Mouse (Mus musculus) Patski (cell line): ENCODE measurements around the gene Eif5a. TPM values are rescaled to one million over a fixed set of nuclear protein-coding genes. Genes with fewer than 3 reads are reported as not detected.

ENCODE experiments used
- ATAC-seq: fragments of 100-300 bp; one replicate; pipeline ENCODE4 v1.8.0; 2021
- CTCF ChIA-PET: fragments of 350-600 bp; sonication (Branson Sonifier 250); formaldehyde crosslinking; loops from one replicate; lab custom pipeline; 2022; ENCODE audit warnings: inconsistent platforms; lab: Charles Lee
- POLR2A ChIA-PET: fragments of 350-600 bp; sonication (Branson Sonifier 250); formaldehyde crosslinking; loops from one replicate; lab custom pipeline; 2022; ENCODE audit warnings: antibody characterized with exemption, inconsistent platforms; lab: Charles Lee
- DNase-seq: peaks from one replicate; pipeline ENCODE4 v3.0.0-alpha.2; 2011; ENCODE audit warnings: low read depth, low spot score
- H3K27me3 ChIP-seq: fragments of 371-371 bp; one replicate; pipeline ENCODE4 v1.5.1; 2021
- CTCF ChIP-seq: fragments of 100-300 bp; IDR thresholded peaks from one replicate; pipeline ENCODE4 v1.5.1; 2021
- in situ Hi-C: fragments of 300-500 bp; cut with MboI; formaldehyde crosslinking; loops from 3 replicates; pipeline ENCODE4 v1.11.1; 2018; ENCODE audit warnings: low pct_unique_long_range_greater_than_20kb, mixed read lengths
- polyA plus RNA-seq: library from polyadenylated mRNA; unstranded; gene quantifications from one replicate; pipeline ENCODE4 v1.2.3, GENCODE M21; 2021

The Eif5a gene
- polyA plus RNA-seq, result 768 TPM

DNA sequence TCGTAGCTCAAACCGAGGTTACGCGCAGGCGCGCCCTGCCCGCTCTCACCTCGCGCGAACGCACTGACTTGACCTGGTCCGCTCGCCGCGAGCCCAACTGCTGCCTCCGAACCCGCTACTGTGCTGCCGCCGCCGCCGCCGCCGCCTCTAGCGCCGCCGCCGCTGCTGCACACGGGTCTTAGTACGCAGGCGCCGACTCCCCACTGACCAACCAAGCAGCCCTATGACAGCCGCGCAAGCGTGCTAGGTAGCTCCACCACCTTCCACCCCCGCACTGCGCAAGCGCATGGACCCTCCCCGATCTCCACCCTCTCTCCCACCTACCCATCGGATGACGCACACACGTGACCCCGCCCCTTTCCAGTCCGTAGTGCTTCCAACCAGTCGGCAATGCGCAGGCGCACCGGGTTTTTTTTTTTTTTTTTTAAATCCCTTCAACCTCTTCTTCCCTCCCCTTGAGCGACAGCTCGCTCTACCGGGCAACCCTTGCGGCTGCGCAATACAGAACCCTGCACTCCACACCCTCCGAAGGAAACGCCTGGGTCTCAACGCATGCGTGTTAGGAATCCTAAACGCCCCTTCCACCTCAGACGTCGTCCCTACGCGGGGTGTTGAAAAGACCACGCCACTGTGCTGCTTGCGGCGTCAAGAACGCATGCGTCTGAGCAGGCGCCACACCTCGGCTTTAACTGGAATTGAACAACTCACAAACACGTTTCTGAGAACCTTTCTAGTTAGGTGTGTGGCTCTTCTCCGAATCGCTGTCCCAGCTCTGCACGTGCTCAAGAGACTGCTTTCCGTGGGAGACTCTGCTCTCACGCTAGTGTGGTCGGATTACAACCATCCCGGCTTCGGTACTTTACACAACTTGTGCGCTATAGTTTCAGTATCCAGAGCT is at the start of gene Eif5a:
Gene Eif5a (minus strand): TSS at position 845 of the 898 bp plus-strand sequence.
- ATAC-seq (peak; percentile 71), DNase-seq (peak; percentile 99)
- in situ Hi-C loops, result no loop called here
- CTCF ChIA-PET, result interaction anchor here (0.9 to 6.0 kb wide), 3 partner anchors 12 to 40 kb away, joined by 3 to 43 read pairs (median 3); no protein-coding TSS in a partner anchor
- TF ChIP-seq CTCF, result no peak
- H3K27me3 ChIP-seq, result no peaks in the 10 kb centered on the region
- POLR2A ChIA-PET, result interaction anchor here (0.6 to 2.6 kb wide), 6 partner anchors 15 to 734 kb away, joined by 3 to 7 read pairs (median 4); partner anchors contain the start of genes 2810408A11Rik and Neurl4

DNA sequence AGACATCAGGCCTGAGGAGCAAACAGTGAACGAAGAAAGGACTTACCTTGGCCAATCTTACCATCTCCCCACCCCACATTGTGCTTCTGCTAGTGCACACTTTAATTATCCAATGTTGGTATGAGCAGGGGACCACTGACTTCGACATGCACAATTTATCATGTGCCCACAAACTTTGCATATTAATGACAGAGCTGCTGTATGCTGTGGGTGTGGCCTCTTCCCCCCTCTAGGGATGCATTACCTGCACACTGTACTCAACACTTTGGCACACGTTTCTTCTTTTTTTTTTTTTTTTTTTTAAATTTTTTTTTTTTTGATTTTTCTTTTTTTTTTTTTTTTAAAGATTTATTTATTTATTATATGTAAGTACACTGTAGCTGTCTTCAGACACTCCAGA is 49.0 kb upstream of the Eif5a start:
- ChIA-PET CTCF (interaction anchor here (1.2 kb wide), 1 partner anchor 22 kb away, joined by 3 read pairs; the partner anchor contains the start of gene Slc2a4), POLR2A (interaction anchor here (0.6 kb wide), 1 partner anchor 98 kb away, joined by 3 read pairs; no protein-coding TSS in a partner anchor)
- H3K27me3 ChIP-seq, result no peaks in the 10 kb centered on the region
- no peak for ATAC-seq
- no peak for DNase-seq
- TF ChIP-seq CTCF, result no peak
- in situ Hi-C loops, result no loop called here

DNA sequence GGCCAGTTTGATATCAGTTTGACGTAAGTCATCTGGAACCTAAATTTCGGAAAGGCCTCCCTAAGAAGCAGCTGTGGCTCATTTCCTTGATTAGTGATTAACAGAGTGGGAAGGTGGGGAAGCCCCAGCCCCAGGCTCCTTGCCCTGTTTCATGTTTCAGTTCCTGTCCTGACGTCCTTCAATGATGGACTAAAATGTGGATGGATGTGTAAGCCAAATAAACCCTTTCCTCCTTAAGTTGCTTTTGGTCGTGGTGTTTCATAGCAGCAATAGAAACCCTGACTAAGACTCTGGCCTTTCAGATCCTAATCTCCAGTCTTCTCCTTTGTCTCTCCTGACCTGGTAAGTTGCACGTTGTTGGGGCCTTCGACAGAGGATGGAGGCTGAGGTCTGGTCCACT is 48.5 kb upstream of the Eif5a start:
- no peak for TF ChIP-seq CTCF
- DNase-seq, result no peak
- no peak for ATAC-seq
- no peaks in the 10 kb centered on the region for H3K27me3 ChIP-seq
- POLR2A ChIA-PET, result no interaction called here
- in situ Hi-C loops, result no loop called here
- CTCF ChIA-PET, result interaction anchor here (1.2 kb wide), 1 partner anchor 22 kb away, joined by 3 read pairs; the partner anchor contains the start of gene Slc2a4

DNA sequence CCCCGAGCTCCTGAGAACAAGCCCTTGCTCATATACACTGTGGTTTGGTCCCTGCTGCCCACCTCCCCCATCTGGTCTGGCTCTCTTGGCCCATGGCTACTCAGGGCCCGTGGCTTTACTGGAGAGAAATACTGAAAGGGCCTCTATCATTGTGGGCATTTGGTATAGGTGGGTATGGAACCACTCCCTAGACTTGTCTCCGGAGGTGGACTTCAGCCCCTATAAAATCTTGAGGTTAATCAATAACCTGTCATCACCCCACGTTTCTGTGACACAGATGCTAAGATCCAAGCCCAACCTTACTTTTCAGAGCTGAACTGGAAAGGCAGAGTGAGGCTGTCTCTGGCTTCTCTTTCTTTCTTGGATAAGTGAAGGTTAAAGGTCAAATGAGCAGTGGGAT is 47.0 kb upstream of the Eif5a start:
- ATAC-seq (no peak), DNase-seq (no peak)
- peaks cover 5% of the 10 kb centered on the region for H3K27me3 ChIP-seq
- in situ Hi-C loops, result no loop called here
- CTCF ChIA-PET, result no interaction called here
- no peak for TF ChIP-seq CTCF
- POLR2A ChIA-PET, result no interaction called here

DNA sequence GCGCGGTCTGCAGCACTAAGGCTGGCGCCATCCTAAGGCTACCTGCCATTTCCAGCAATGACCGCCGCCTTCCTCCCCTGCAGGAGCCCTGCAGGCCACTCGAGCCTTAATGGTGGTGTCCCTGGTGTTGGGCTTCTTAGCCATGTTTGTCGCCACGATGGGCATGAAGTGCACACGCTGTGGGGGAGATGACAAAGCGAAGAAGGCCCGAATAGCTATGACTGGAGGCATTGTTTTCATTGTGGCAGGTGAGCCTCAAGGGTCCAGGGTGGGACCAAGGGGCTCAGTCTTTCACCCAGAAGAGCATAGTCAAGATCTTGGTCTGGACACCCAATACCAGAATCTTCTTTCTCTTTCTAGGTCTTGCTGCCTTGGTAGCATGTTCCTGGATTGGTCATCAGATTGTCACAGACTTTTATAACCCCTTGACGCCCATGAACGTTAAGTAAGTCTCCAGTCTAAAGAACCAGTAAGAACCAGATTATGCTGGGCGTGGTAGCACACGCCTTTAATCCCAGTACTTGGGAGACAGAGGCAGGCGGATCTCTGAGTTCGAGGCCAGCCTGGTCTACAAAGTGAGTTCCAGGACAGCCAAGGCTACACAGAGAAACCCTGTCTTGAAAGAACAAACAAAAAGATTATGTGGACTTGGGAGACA is 45.2 kb upstream of the Eif5a start:
- CTCF ChIA-PET, result no interaction called here
- H3K27me3 ChIP-seq, result peaks cover 13% of the 10 kb centered on the region
- in situ Hi-C loops, result no loop called here

DNA sequence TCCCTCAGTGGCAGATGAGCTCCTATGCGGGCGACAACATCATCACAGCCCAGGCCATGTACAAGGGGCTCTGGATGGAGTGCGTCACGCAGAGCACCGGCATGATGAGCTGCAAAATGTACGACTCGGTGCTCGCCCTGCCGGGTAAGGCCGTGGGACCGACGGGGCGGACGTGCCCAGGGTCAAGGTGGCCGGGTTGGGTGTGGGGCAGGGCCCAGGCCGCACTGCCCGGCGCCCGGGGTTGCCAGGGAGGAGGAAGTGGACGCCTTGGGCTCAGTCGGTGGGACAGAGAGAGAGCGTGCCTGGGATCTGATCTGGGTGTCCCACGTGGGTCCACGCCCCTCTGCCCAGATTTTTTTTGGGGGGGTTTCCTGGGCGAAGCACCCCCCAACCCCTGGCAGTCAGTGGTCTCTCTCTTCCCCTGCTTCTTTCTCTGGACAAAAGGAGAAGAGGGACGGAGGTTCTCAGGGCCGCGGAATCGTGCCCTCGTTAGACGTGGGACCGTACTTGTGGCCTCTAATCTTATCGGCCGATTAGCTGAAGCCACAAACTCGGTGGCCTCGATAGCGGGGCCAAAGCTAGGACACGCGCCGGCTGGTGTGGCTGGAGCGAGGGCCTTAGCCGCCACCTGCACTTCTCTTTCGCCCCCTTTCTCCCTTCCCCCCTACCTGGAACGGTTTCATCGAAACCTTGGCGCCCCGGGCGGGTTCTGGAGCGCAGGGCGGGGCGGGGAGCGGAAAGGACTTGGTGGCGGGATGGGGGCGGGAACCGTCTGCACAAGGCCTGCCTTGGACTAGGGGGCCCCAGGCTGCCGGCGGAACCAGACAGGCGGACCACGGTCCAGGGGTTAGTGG is 44.5 kb upstream of the Eif5a start:
- ChIA-PET CTCF (no interaction called here), POLR2A (no interaction called here)
- DNase-seq (no peak), ATAC-seq (no peak)
- no peak for TF ChIP-seq CTCF
- H3K27me3 ChIP-seq, result peaks cover 13% of the 10 kb centered on the region
- in situ Hi-C loops, result no loop called here

More for the DNA sequence above, 45.2 kb upstream of the Eif5a start:
- no peak for TF ChIP-seq CTCF
- POLR2A ChIA-PET, result no interaction called here
- ATAC-seq, result no peak
- no peak for DNase-seq

DNA sequence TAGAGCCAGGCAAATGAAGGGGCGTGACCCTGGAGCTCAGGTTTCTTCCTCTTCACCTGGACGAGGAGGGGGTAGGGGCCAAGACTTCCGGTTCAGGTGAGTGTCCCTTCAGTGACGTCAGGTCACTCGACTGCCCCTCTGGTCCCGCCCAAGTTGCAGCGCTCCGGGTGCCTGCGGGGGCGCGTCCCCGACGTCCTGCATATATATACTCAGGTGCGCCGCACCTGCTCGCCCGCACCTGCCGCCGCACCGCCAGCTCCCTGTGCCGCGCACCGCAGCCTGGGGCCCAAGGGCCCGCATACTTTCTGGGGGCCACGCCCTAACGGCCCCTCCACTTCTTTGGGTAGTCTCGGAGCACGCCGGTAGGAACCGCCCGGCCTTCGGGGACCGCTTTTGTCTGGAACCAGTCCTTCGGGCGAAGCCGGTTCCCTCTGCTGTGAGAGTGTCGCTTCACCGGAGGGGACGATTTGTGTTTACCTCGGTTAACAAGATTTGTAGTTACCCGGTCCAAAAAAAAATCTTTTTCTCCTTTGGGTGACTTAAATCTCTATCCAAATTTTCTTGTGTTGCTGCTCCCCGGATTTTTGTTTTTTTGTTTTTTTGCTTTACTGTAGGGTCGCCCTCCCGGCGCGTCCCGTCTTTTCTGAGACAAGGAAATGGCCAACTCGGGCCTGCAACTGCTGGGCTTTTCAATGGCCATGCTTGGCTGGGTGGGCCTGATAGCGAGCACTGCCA is 43.7 kb upstream of the Eif5a start:
- ChIA-PET POLR2A (no interaction called here), CTCF (no interaction called here)
- no peak for ATAC-seq
- in situ Hi-C loops, result no loop called here
- no peak for TF ChIP-seq CTCF
- DNase-seq, result no peak
- H3K27me3 ChIP-seq, result peaks cover 13% of the 10 kb centered on the region

DNA sequence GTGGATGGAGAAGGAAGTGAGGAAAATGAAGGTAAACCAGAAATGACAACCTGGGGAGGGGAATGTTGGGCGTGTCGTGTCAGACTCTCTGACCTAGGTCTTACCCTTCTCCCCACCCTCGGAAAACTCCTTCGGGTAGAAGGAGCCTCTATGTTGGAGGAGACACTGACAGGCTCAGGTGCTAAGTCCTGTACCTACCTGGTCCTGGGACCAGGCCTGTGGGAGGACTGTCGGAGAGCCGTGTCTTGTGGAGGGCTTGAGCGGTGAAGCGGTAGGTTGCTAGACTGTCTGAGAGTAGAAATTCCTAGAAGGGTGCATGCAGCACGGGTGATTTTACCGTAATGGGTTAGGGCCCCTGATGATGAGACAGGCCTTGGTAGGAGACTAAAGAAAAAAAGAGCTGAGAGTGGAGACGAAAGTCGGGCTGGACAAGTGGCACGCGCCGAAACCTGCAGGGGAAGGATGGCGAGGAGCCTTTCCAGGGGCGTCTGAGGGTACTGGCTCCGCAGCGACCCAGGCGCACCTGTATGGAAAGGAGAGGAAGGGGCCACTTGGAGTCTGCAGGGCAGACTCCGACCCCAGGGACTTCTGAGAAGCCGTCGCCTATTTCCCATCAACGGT is 43.0 kb upstream of the Eif5a start, which contains the start of gene Cldn7:
Gene Cldn7 (plus strand): TSS at position 130 of the 621 bp plus-strand sequence.
- no peak for DNase-seq
- ChIA-PET POLR2A (no interaction called here), CTCF (no interaction called here)
- in situ Hi-C loops, result no loop called here
- H3K27me3 ChIP-seq, result peaks cover 17% of the 10 kb centered on the region
- ATAC-seq, result no peak
- no peak for TF ChIP-seq CTCF

DNA sequence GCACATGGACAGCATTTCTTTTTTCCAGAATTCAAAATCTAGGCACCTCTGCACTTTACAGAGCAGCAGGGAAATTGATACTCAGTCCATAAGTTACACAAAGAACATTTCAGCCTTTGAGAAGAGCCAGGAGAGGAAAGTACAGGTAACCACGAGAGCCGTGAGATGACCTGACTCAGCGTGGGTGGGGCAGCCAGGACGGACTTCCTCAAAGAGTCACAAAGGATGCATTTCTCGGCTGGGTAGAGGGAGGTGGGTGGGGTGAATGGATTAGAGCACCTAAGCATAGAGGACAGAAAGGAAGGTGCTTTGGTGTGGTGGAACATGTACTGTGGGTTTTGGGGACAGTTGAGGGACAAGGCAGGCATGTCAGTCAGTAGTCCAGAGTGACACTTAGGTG is 40.1 kb upstream of the Eif5a start:
- no peak for TF ChIP-seq CTCF
- no peak for ATAC-seq
- peaks cover 25% of the 10 kb centered on the region for H3K27me3 ChIP-seq
- POLR2A ChIA-PET, result no interaction called here
- DNase-seq, result no peak
- CTCF ChIA-PET, result no interaction called here
- in situ Hi-C loops, result no loop called here
